Mouse (Mus musculus): ENCODE data around the gene Pik3r1. TPM values are rescaled to one million over a fixed set of nuclear protein-coding genes. Genes with fewer than 3 reads are reported as not detected.

Pik3r1 gene
- polyA plus RNA-seq, 1 experiment from 2014 or later = 44.6 TPM

- H3K36me3 ChIP-seq (ENCODE audit: control insufficient read depth, insufficient read depth, low read length) = peaks cover 13% of the 10 kb centered on the region; the same call in 1 of the 2 replicates
- no peak overlapping the region for H3K9ac ChIP-seq (ENCODE audit: low read length)
- no peaks in the 10 kb centered on the region for H3K27me3 ChIP-seq (ENCODE audit: control insufficient read depth, insufficient read depth, low read length)
- DNase-seq (ENCODE audit: low spot score) (peak; percentile 58), ATAC-seq (ENCODE audit: low FRiP score, low TSS enrichment) (peak; percentile 36; the same call in 1 of the 2 replicates)
- 20% methylated on average over 8 of the region's 8 CpGs for WGBS
- no peaks in the 10 kb centered on the region for H3K9me3 ChIP-seq (ENCODE audit: control insufficient read depth, low read length)
- TF ChIP-seq EP300 (optimal IDR thresholded peaks at IDR 0.05) (no peak), CTCF (IDR thresholded peaks at IDR 0.05; ENCODE audit: low read depth) (no peak)
- H3K4me3 ChIP-seq (ENCODE audit: low read depth, low read length) = no peak overlapping the region
- H3K4me1 ChIP-seq (replicated peaks; ENCODE audit: control insufficient read depth, insufficient read depth) = peaks cover 30% of the 10 kb centered on the region
- peak overlapping the region; percentile 69 for H3K27ac ChIP-seq (replicated peaks)
- peak overlapping the region; percentile 42 for H3K4me2 ChIP-seq (replicated peaks; ENCODE audit: low read depth)
Observed at GRCm38 (mm10) chr13:101760001-101760687, 7.9 kb downstream of the Pik3r1 start.

GRCm38 (mm10) chr13:101759281-101759871 lies 8.6 kb downstream of the Pik3r1 start:
- H3K4me2 ChIP-seq (replicated peaks; ENCODE audit: low read depth) = peak overlapping the region; percentile 42
- WGBS = 8% methylated on average over 3 of the region's 3 CpGs
- DNase-seq (ENCODE audit: low spot score) (no peak), ATAC-seq (ENCODE audit: low FRiP score, low TSS enrichment) (no peak; the same call in 1 of the 2 replicates)
- TF ChIP-seq CTCF (IDR thresholded peaks at IDR 0.05; ENCODE audit: low read depth) (no peak), EP300 (optimal IDR thresholded peaks at IDR 0.05) (no peak)
- peaks cover 13% of the 10 kb centered on the region; the same call in 1 of the 2 replicates for H3K36me3 ChIP-seq (ENCODE audit: control insufficient read depth, insufficient read depth, low read length)
- no peaks in the 10 kb centered on the region for H3K9me3 ChIP-seq (ENCODE audit: control insufficient read depth, low read length)
- H3K27me3 ChIP-seq (ENCODE audit: control insufficient read depth, insufficient read depth, low read length) = no peaks in the 10 kb centered on the region
- peaks cover 31% of the 10 kb centered on the region for H3K4me1 ChIP-seq (replicated peaks; ENCODE audit: control insufficient read depth, insufficient read depth)
- peak overlapping the region; percentile 37 for H3K27ac ChIP-seq (replicated peaks)
- H3K9ac ChIP-seq (ENCODE audit: low read length) = no peak overlapping the region; the same call in 1 of the 2 replicates
- H3K4me3 ChIP-seq (ENCODE audit: low read depth, low read length) = no peak overlapping the region

GRCm38 (mm10) chr13:101757801-101758422 lies 10.1 kb downstream of the Pik3r1 start:
- H3K4me2 ChIP-seq (replicated peaks; ENCODE audit: low read depth) = no peak overlapping the region; the same call in 1 of the 2 replicates
- H3K27ac ChIP-seq (replicated peaks) = peak overlapping the region; percentile 37
- H3K4me1 ChIP-seq (replicated peaks; ENCODE audit: control insufficient read depth, insufficient read depth) = peaks cover 22% of the 10 kb centered on the region
- H3K9me3 ChIP-seq (ENCODE audit: control insufficient read depth, low read length) = no peaks in the 10 kb centered on the region
- ATAC-seq (ENCODE audit: low FRiP score, low TSS enrichment) = peak; percentile 35
- peaks cover 8% of the 10 kb centered on the region; the same call in 1 of the 2 replicates for H3K36me3 ChIP-seq (ENCODE audit: control insufficient read depth, insufficient read depth, low read length)
- TF ChIP-seq CTCF (IDR thresholded peaks at IDR 0.05; ENCODE audit: low read depth) = no peak
- no peak for TF ChIP-seq EP300 (optimal IDR thresholded peaks at IDR 0.05)
- H3K27me3 ChIP-seq (ENCODE audit: control insufficient read depth, insufficient read depth, low read length) = no peaks in the 10 kb centered on the region
- H3K9ac ChIP-seq (ENCODE audit: low read length) = no peak overlapping the region; the same call in 1 of the 2 replicates
- H3K4me3 ChIP-seq (ENCODE audit: low read depth, low read length) = no peak overlapping the region
- WGBS = 53% methylated on average over 22 of the region's 22 CpGs
- DNase-seq (ENCODE audit: low spot score) = no peak

- no peaks in the 10 kb centered on the region for H3K9me3 ChIP-seq (ENCODE audit: control insufficient read depth, low read length)
- H3K9ac ChIP-seq (ENCODE audit: low read length) = no peak overlapping the region
- H3K4me3 ChIP-seq (ENCODE audit: low read depth, low read length) = no peak overlapping the region
- no peak overlapping the region for H3K27ac ChIP-seq (replicated peaks)
- H3K4me2 ChIP-seq (replicated peaks; ENCODE audit: low read depth) = no peak overlapping the region
- ATAC-seq (ENCODE audit: low FRiP score, low TSS enrichment) = no peak
- no peak for DNase-seq (ENCODE audit: low spot score)
- 28% methylated on average over 2 of the region's 2 CpGs for WGBS
- H3K36me3 ChIP-seq (ENCODE audit: control insufficient read depth, insufficient read depth, low read length) = peaks cover 8% of the 10 kb centered on the region; the same call in 1 of the 2 replicates
- no peaks in the 10 kb centered on the region for H3K27me3 ChIP-seq (ENCODE audit: control insufficient read depth, insufficient read depth, low read length)
- H3K4me1 ChIP-seq (replicated peaks; ENCODE audit: control insufficient read depth, insufficient read depth) = peaks cover 17% of the 10 kb centered on the region
- TF ChIP-seq EP300 (optimal IDR thresholded peaks at IDR 0.05) = no peak
- no peak for TF ChIP-seq CTCF (IDR thresholded peaks at IDR 0.05; ENCODE audit: low read depth)
Observed at GRCm38 (mm10) chr13:101755228-101755627, 12.8 kb downstream of the Pik3r1 start.

- Histone ChIP-seq H3K4me2 (replicated peaks; ENCODE audit: low read depth) (peak overlapping the region; percentile 9; the same call in 1 of the 2 replicates), H3K9ac (ENCODE audit: low read length) (no peak overlapping the region), H3K36me3 (ENCODE audit: control insufficient read depth, insufficient read depth, low read length) (peaks cover 8% of the 10 kb centered on the region; the same call in 1 of the 2 replicates), H3K27me3 (ENCODE audit: control insufficient read depth, insufficient read depth, low read length) (no peaks in the 10 kb centered on the region), H3K4me1 (replicated peaks; ENCODE audit: control insufficient read depth, insufficient read depth) (peaks cover 7% of the 10 kb centered on the region), H3K27ac (replicated peaks) (peak overlapping the region; percentile 50), H3K9me3 (ENCODE audit: control insufficient read depth, low read length) (no peaks in the 10 kb centered on the region), H3K4me3 (ENCODE audit: low read depth, low read length) (no peak overlapping the region)
- ATAC-seq (ENCODE audit: low FRiP score, low TSS enrichment) (peak; percentile 98), DNase-seq (ENCODE audit: low spot score) (peak; percentile 92)
- WGBS = 38% methylated on average over 6 of the region's 6 CpGs
- no peak for TF ChIP-seq EP300 (optimal IDR thresholded peaks at IDR 0.05)
Observed at GRCm38 (mm10) chr13:101753639-101754038, 14.4 kb downstream of the Pik3r1 start.
